Comparison of ENCODE assay signal across 19 mouse cellular contexts in the genomic region with DNA sequence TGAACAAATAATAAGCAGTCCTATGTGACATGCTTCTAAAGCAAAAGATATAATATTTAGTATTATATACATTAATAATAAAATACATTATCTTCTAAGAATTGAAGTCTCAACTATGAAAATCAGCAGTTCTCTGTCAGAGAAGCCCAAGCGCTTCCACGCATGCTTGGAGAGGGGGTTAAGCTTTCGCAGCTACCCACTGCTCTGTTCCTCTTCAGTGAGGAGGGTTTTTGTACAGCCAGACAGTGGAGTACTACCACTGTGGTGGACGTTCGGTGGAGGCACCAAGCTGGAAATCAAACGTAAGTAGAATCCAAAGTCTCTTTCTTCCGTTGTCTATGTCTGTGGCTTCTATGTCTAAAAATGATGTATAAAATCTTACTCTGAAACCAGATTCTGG.
DNase-seq lines count a peak whose midpoint lies in the region; ATAC-seq and TF ChIP-seq lines count a peak whose summit lies in the region.
"Had no signal": no experiment of that assay in that cellular context is flagged by ENCODE, and none has a peak within 500 bp of the region (broad histone marks: within the 10 kb centered on the region; RNA-seq: fewer than 3 reads in every experiment).

No protein-coding gene starts in this region.

- no peak overlapping the region for H3K9ac ChIP-seq in liver, postnatal 0 days (replicated peaks)
- H3K9ac ChIP-seq in liver, embryonic 12.5 days = no peak overlapping the region
- peak overlapping the region; percentile 100 for H3K9ac ChIP-seq in CH12.LX (ENCODE audit: insufficient read depth, low read depth)
- no peak overlapping the region for H3K9ac ChIP-seq in forebrain, postnatal 0 days
- H3K9ac ChIP-seq: embryonic facial prominence, embryonic 12.5 days had no signal

- TF ChIP-seq RAD21 in CH12.LX (IDR thresholded peaks at IDR 0.05; ENCODE audit: low read depth, low read length) = no peak

- H3K4me2 ChIP-seq in liver, postnatal 0 days (ENCODE audit: low read depth, low read length) = no peak overlapping the region
- no peak overlapping the region for H3K4me2 ChIP-seq in liver, embryonic 12.5 days
- H3K4me2 ChIP-seq in CH12.LX (ENCODE audit: insufficient read depth, low read depth, poor library complexity, severe bottlenecking) = peak overlapping the region; percentile 13; the same call in 1 of the 2 replicates
- no peak overlapping the region for H3K4me2 ChIP-seq in forebrain, postnatal 0 days (ENCODE audit: low read depth)
- H3K4me2 ChIP-seq: embryonic facial prominence, embryonic 12.5 days had no signal

- WGBS in liver, postnatal 0 days (ENCODE audit: insufficient replicate concordance) = 87% methylated on average over 7 of the region's 7 CpGs
- 86% methylated on average over 7 of the region's 7 CpGs for WGBS in liver, embryonic 12.5 days (ENCODE audit: insufficient replicate concordance)
- WGBS in forebrain, postnatal 0 days = 91% methylated on average over 7 of the region's 7 CpGs

- in situ Hi-C loops in CH12.LX (cut with MboI; ENCODE audit: low pct_ligation_motif_present, low pct_unique_long_range_greater_than_20kb, low sequenced_read_pairs) = no loop called here

- no peak for ATAC-seq in liver, postnatal 0 days
- ATAC-seq in liver, embryonic 12.5 days = no peak
- ATAC-seq in neutrophil, adult 5-6 weeks (ENCODE audit: extremely low read depth, insufficient number of reproducible peaks, low FRiP score, poor library complexity, severe bottlenecking) = 0 out of 2 replicates have a peak, but pooled peaks have one; percentile 21
- ATAC-seq in forebrain, postnatal 0 days = no peak
- ATAC-seq: CD4-positive, CD25-positive, alpha-beta regulatory T cell, adult 4 months; forebrain, embryonic 14.5 days; forebrain, embryonic 16.5 days had no signal

- H3K9me3 ChIP-seq in liver, postnatal 0 days (ENCODE audit: low read length) = no peaks in the 10 kb centered on the region
- H3K9me3 ChIP-seq in liver, embryonic 12.5 days (replicated peaks) = no peaks in the 10 kb centered on the region
- H3K9me3 ChIP-seq in CH12.LX (replicated peaks; ENCODE audit: low read length) = no peaks in the 10 kb centered on the region
- H3K9me3 ChIP-seq in forebrain, postnatal 0 days (ENCODE audit: low read length) = no peaks in the 10 kb centered on the region
- H3K9me3 ChIP-seq: embryonic facial prominence, embryonic 10.5 days; embryonic facial prominence, embryonic 12.5 days had no signal

- no peaks in the 10 kb centered on the region for H3K36me3 ChIP-seq in liver, postnatal 0 days (replicated peaks; ENCODE audit: insufficient read depth, low read length)
- H3K36me3 ChIP-seq in liver, embryonic 12.5 days = no peaks in the 10 kb centered on the region
- H3K36me3 ChIP-seq in CH12.LX (replicated peaks in 1 of 2; ENCODE audit: control insufficient read depth in 1 of 2, insufficient read depth in 1 of 2, low read length in 1 of 2) = peaks cover 32 to 42% of the 10 kb centered on the region in 2 experiments
- no peaks in the 10 kb centered on the region for H3K36me3 ChIP-seq in forebrain, postnatal 0 days (ENCODE audit: insufficient read depth)
- H3K36me3 ChIP-seq: embryonic facial prominence, embryonic 10.5 days; embryonic facial prominence, embryonic 12.5 days had no signal

- H3K4me3 ChIP-seq in liver, postnatal 0 days (ENCODE audit: low read depth, low read length) = 0 out of 2 replicates have a peak overlapping the region, but pooled peaks have one; percentile 17
- no peak overlapping the region for H3K4me3 ChIP-seq in liver, embryonic 12.5 days
- peak overlapping the region; percentile 77 to 83 (median 77) for H3K4me3 ChIP-seq in CH12.LX (replicated peaks in 1 of 3; ENCODE audit: low read depth in 2 of 3, low read length in 2 of 3, poor library complexity in 1 of 3)
- no peak overlapping the region for H3K4me3 ChIP-seq in forebrain, postnatal 0 days (ENCODE audit: low read depth, low read length)
- H3K4me3 ChIP-seq: embryonic facial prominence, embryonic 10.5 days; embryonic facial prominence, embryonic 12.5 days had no signal

- no peak overlapping the region for H3K27ac ChIP-seq in liver, postnatal 0 days (ENCODE audit: low read depth)
- no peak overlapping the region for H3K27ac ChIP-seq in liver, embryonic 12.5 days
- H3K27ac ChIP-seq in CH12.LX (ENCODE audit: insufficient read depth, low read depth) = peak overlapping the region; percentile 96
- H3K27ac ChIP-seq in forebrain, postnatal 0 days (ENCODE audit: low read depth, low read length) = no peak overlapping the region
- H3K27ac ChIP-seq: embryonic facial prominence, embryonic 10.5 days; embryonic facial prominence, embryonic 12.5 days had no signal

- peaks cover 12% of the 10 kb centered on the region; the same call in 1 of the 2 replicates for H3K4me1 ChIP-seq in liver, postnatal 0 days (ENCODE audit: insufficient read depth)
- peaks cover 21% of the 10 kb centered on the region for H3K4me1 ChIP-seq in liver, embryonic 12.5 days
- H3K4me1 ChIP-seq in CH12.LX (ENCODE audit: control insufficient read depth in 1 of 2, insufficient read depth in 2 of 2) = peaks cover 10 to 16% of the 10 kb centered on the region in 2 experiments
- H3K4me1 ChIP-seq in forebrain, postnatal 0 days (ENCODE audit: insufficient read depth) = no peaks in the 10 kb centered on the region
- H3K4me1 ChIP-seq: embryonic facial prominence, embryonic 10.5 days; embryonic facial prominence, embryonic 12.5 days had no signal

- no peak for TF ChIP-seq EP300 in liver, postnatal 0 days (IDR thresholded peaks at IDR 0.05; ENCODE audit: low read depth)
- TF ChIP-seq EP300 in CH12.LX (IDR thresholded peaks at IDR 0.05; ENCODE audit: low read length) = no peak

- no peak for TF ChIP-seq CTCF in liver, postnatal 0 days (IDR thresholded peaks at IDR 0.05; ENCODE audit: low read depth)
- no peak for TF ChIP-seq CTCF in CH12.LX (conservative IDR thresholded peaks at IDR 0.05 in 1 of 2, IDR thresholded peaks at IDR 0.05 in 1 of 2; ENCODE audit: low read depth in 2 of 2, low read length in 2 of 2)
- TF ChIP-seq CTCF in forebrain, postnatal 0 days (IDR thresholded peaks at IDR 0.05; ENCODE audit: low read depth) = no peak

- peaks cover 43% of the 10 kb centered on the region for H3K79me2 ChIP-seq in CH12.LX (replicated peaks; ENCODE audit: control insufficient read depth, extremely low read depth, insufficient read depth, poor library complexity, severe bottlenecking)

- dilution Hi-C loops in CH12.LX (cut with MboI; ENCODE audit: extremely low pct_ligation_motif_present, extremely low pct_unique_long_range_greater_than_20kb, low sequenced_read_pairs) = no loop called here

- DNase-seq in liver, postnatal 0 days = no peak
- no peak for DNase-seq in CH12.LX (ENCODE audit: extremely low read depth)
- DNase-seq in ovary, postnatal 36 days (ENCODE audit: low spot score) = no peak
- no peak for DNase-seq in forebrain, postnatal 0 days
- DNase-seq: adrenal gland, adult 2 months; adrenal gland, postnatal 10 days; adrenal gland, postnatal 25 days; cerebellum, adult 11-12 months; cerebellum, adult 2 months; cerebellum, adult 9-10 months; cerebellum, postnatal 10 days; cerebellum, postnatal 25 days had no signal

- TF ChIP-seq POLR2A in CH12.LX (IDR thresholded peaks at IDR 0.05; ENCODE audit: low read depth, low read length) = no peak; the same call in 1 of the 2 replicates

- no peaks in the 10 kb centered on the region for H3K27me3 ChIP-seq in liver, postnatal 0 days (ENCODE audit: insufficient read depth, low read length)
- no peaks in the 10 kb centered on the region; the same call in 1 of the 2 replicates for H3K27me3 ChIP-seq in liver, embryonic 12.5 days (replicated peaks)
- no peaks in the 10 kb centered on the region for H3K27me3 ChIP-seq in CH12.LX (replicated peaks)
- no peaks in the 10 kb centered on the region for H3K27me3 ChIP-seq in forebrain, postnatal 0 days (ENCODE audit: insufficient read depth, low read length)
- H3K27me3 ChIP-seq: embryonic facial prominence, embryonic 12.5 days had no signal

TF ChIP-seq in CH12.LX, 34 proteins besides CTCF, POLR2A, EP300 and RAD21:
- peak; percentile 50 for TF ChIP-seq TBP (conservative IDR thresholded peaks at IDR 0.05; ENCODE audit: low read depth, low read length)
- no peak for TF ChIP-seq MEF2A (IDR thresholded peaks at IDR 0.05; ENCODE audit: borderline replicate concordance, low read depth, low read length)
- no peak for TF ChIP-seq MAZ (IDR thresholded peaks at IDR 0.05; ENCODE audit: low read depth, low read length)
- TF ChIP-seq MYC (IDR thresholded peaks at IDR 0.05; ENCODE audit: low read depth, low read length) = no peak

Comparison
In these comparisons a context has a peak if more than half of its experiments do, and no peak if none do; other contexts are left out.
1. H3K4me3 ChIP-seq: peak in liver, postnatal 0 days (single experiment) and CH12.LX (3 of 3); none in liver, embryonic 12.5 days (single experiment) and forebrain, postnatal 0 days (single experiment).